Mouse (Mus musculus): ENCODE results near the gene Prl3d2.
"Not testable (repeated sequence)": the region's sequence is repeated elsewhere in the genome, so short reads cannot be mapped to it uniquely, and the experiment has no call there.

Prl3d2 gene

GRCm38 (mm10) chr13:27121398-27121797 lies at the start of gene Prl3d2:
Gene Prl3d2 (plus strand): TSS chr13:27121698.
- DNase-seq (ENCODE audit: extremely low read depth, low read depth, low spot score), result not testable (repeated sequence)

GRCm38 (mm10) chr13:27093890-27094289 lies 27.6 kb upstream of the Prl3d2 start, which contains the start of gene Prl3d1:
Gene Prl3d1 (plus strand): TSS chr13:27094190.
- not testable (repeated sequence) for DNase-seq (ENCODE audit: extremely low read depth, low read depth, low spot score)

GRCm38 (mm10) chr13:27148264-27148663 lies 26.8 kb downstream of the Prl3d2 start:
- DNase-seq (ENCODE audit: extremely low read depth, low read depth, low spot score), result no peak

GRCm38 (mm10) chr13:27156490-27156889 lies 35.0 kb downstream of the Prl3d2 start, which contains the start of gene Prl3d3:
Gene Prl3d3 (plus strand): TSS chr13:27156790.
- DNase-seq (ENCODE audit: extremely low read depth, low read depth, low spot score), result not testable (repeated sequence)
